Mouse (Mus musculus): Measurements from ENCODE around the gene Plekha8. TPM values are rescaled to one million over a fixed set of nuclear protein-coding genes. Genes with fewer than 3 reads are reported as not detected.

The Plekha8 gene
- polyA plus RNA-seq, 1 experiment = 9.1 TPM

DNA sequence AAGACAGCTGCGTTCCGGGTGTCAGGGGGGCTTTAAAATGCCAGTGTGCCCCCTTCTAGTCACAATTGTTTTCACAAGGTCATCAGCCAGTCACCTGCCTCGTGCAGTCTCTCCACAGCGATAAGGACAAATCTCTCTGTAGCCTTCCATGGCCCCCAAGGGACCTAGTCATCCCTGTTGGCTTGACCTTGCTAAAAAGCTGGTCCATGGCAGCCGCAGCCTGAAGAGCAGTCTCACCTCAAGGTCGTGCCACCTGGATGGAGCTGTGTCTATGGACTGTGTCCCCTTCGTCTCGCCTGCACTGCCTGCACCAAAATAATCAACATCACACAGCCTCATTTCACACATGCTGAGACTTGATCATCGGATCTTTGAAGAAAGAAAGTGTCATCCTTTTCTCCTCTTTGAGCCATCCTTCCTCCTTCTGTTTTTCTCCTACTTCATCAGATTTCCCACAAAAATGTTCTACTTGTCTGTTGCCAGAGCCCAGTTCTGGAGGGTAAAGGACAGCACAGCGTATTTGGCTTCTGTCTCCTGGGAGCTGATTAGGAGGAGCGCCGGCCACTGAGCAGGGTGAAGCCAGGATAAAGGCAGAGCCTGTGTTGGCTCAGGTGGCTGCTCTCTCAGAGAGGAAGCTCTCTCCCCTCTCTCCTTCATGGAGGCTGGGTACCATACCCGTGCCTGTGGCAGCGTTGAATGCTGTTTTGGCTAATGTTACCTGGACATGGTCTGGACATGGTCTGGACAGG lies 96.6 kb downstream of the Plekha8 start:
- Histone ChIP-seq H3K4me3 (ENCODE audit: insufficient read depth, low read length) (no peak overlapping the region), H3K4me1 (ENCODE audit: control insufficient read depth, insufficient read depth, low read length) (no peaks in the 10 kb centered on the region), H3K27ac (ENCODE audit: insufficient read depth, low read length) (no peak overlapping the region)
- TF ChIP-seq CTCF (IDR thresholded peaks at IDR 0.05; ENCODE audit: borderline replicate concordance, insufficient read depth, low read length) = no peak
- TF ChIP-seq POLR2A (IDR thresholded peaks at IDR 0.05; ENCODE audit: low read depth, low read length) = no peak

DNA sequence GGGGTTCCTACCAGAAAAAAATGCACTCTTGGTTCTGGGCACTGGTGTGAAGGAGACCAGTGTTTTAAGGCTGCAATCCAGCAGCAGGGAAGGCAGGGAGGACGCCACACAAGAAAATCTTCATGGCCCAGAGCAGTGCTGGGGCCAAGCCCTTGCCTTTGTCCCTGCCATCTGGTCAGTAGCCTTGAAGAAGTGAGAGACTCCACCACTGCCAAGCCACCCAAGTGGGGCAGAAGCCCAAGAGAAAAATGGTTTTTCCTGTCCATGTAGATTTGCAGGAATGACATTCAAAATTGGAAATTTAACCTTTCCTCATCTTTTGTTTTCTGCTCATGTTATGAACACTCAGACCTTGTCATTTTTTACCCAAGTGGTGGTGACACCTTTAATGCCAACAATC lies 97.3 kb downstream of the Plekha8 start:
- Histone ChIP-seq H3K4me3 (ENCODE audit: insufficient read depth, low read length) (no peak overlapping the region), H3K4me1 (ENCODE audit: control insufficient read depth, insufficient read depth, low read length) (no peaks in the 10 kb centered on the region), H3K27ac (ENCODE audit: insufficient read depth, low read length) (no peak overlapping the region)
- TF ChIP-seq CTCF (IDR thresholded peaks at IDR 0.05; ENCODE audit: borderline replicate concordance, insufficient read depth, low read length) (no peak), POLR2A (IDR thresholded peaks at IDR 0.05; ENCODE audit: low read depth, low read length) (no peak)

DNA sequence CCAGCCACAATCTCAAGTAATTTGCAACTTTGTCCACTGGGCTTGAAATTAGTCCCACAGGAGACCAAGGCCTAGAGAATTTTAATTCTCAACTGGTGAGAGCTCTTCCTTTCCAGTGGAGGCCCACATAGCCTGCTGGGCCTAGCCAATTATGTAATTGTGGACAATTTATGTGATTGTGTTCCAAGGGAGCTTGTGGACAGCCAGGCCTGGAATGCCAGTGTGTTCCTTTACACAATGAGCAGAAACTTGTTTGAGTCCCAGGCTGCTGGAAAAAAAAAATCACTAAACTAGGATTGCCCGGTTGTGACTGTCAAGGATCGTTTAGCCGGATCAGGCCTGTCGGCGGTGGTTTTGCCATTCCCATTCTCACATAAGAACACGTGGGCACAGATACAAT lies 98.4 kb downstream of the Plekha8 start:
- TF ChIP-seq POLR2A (IDR thresholded peaks at IDR 0.05; ENCODE audit: low read depth, low read length) (no peak), CTCF (IDR thresholded peaks at IDR 0.05; ENCODE audit: borderline replicate concordance, insufficient read depth, low read length) (no peak)
- Histone ChIP-seq H3K4me1 (ENCODE audit: control insufficient read depth, insufficient read depth, low read length) (no peaks in the 10 kb centered on the region), H3K4me3 (ENCODE audit: insufficient read depth, low read length) (no peak overlapping the region), H3K27ac (ENCODE audit: insufficient read depth, low read length) (no peak overlapping the region)

Other genes starting within 250 kb of the Plekha8 start
- gene Wipf3, start 165.5 kb upstream of the Plekha8 start, polyA plus RNA-seq (2011; ENCODE audit: insufficient read length, low read depth, missing spikeins) = not detected in 2 replicates
- 13.1 and 19.9 TPM in 2 replicates for gene Scrn1, start 28.6 kb upstream of the Plekha8 start, polyA plus RNA-seq (2011; ENCODE audit: insufficient read length, low read depth, missing spikeins)
- gene Fkbp14, start 2.2 kb downstream of the Plekha8 start, polyA plus RNA-seq (2011; ENCODE audit: insufficient read length, low read depth, missing spikeins) = 59.6 and 61.2 TPM in 2 replicates
- gene Mturn, start 86.5 kb downstream of the Plekha8 start, polyA plus RNA-seq (2011; ENCODE audit: insufficient read length, low read depth, missing spikeins) = 1.3 and 1.8 TPM in 2 replicates
- gene Znrf2, start 221.8 kb downstream of the Plekha8 start, polyA plus RNA-seq (2011; ENCODE audit: insufficient read length, low read depth, missing spikeins) = 8.7 and 10.9 TPM in 2 replicates

All from embryonic fibroblast, embryonic 13.5 days (primary cell).